In genomic region chr11:55087006-55087405, GRCm38 (mm10) we compare ENCODE assay signal across 8 mouse cellular contexts. TPM values are rescaled to one million over a fixed set of nuclear protein-coding genes. Genes with fewer than 3 reads are reported as not detected.
DNase-seq lines count a peak whose midpoint lies in the region; ATAC-seq and TF ChIP-seq lines count a peak whose summit lies in the region.

No protein-coding gene starts in this region.

- peaks cover 14% of the 10 kb centered on the region; the same call in 1 of the 2 replicates for H3K27me3 ChIP-seq in hindbrain, embryonic 10.5 days (ENCODE audit: insufficient read depth, poor library complexity, severe bottlenecking)
- H3K27me3 ChIP-seq in hindbrain, embryonic 13.5 days, result 0 out of 2 replicates have a peak, but pooled peaks cover 2% of the 10 kb centered on the region
- H3K27me3 ChIP-seq in embryonic facial prominence, embryonic 14.5 days (replicated peaks; ENCODE audit: control insufficient read depth, insufficient read depth, low read length), result no peaks in the 10 kb centered on the region

- no peak overlapping the region for H3K9ac ChIP-seq in hindbrain, embryonic 13.5 days
- H3K9ac ChIP-seq in embryonic facial prominence, embryonic 14.5 days (ENCODE audit: low read depth, low read length), result no peak overlapping the region

- H3K4me2 ChIP-seq in hindbrain, embryonic 13.5 days, result no peak overlapping the region
- no peak overlapping the region for H3K4me2 ChIP-seq in embryonic facial prominence, embryonic 14.5 days (ENCODE audit: low read depth, low read length)

- WGBS in hindbrain, embryonic 10.5 days, result 5% methylated on average over 10 of the region's 10 CpGs
- 7% methylated on average over 10 of the region's 10 CpGs for WGBS in hindbrain, embryonic 13.5 days
- WGBS in embryonic facial prominence, embryonic 14.5 days, result 6% methylated on average over 10 of the region's 10 CpGs

- peak; percentile 71 for TF ChIP-seq CTCF in bone marrow macrophage, adult 2 months (IDR thresholded peaks at IDR 0.05; ENCODE audit: low read depth, low read length)

- H3K4me3 ChIP-seq in hindbrain, embryonic 10.5 days, result no peak overlapping the region
- no peak overlapping the region for H3K4me3 ChIP-seq in hindbrain, embryonic 13.5 days
- H3K4me3 ChIP-seq in bone marrow macrophage, adult 2 months (ENCODE audit: insufficient read depth, low read length), result no peak overlapping the region
- no peak overlapping the region for H3K4me3 ChIP-seq in embryonic facial prominence, embryonic 14.5 days (ENCODE audit: low read depth, low read length)

- peaks cover 3% of the 10 kb centered on the region; the same call in 1 of the 2 replicates for H3K4me1 ChIP-seq in hindbrain, embryonic 10.5 days (replicated peaks)
- H3K4me1 ChIP-seq in hindbrain, embryonic 13.5 days (replicated peaks), result no peaks in the 10 kb centered on the region
- no peaks in the 10 kb centered on the region for H3K4me1 ChIP-seq in bone marrow macrophage, adult 2 months (ENCODE audit: control insufficient read depth, insufficient read depth, low read length)
- no peaks in the 10 kb centered on the region for H3K4me1 ChIP-seq in embryonic facial prominence, embryonic 14.5 days (ENCODE audit: control insufficient read depth, insufficient read depth, low read length)

- intact Hi-C loops in heart, postnatal 10 days (cut with DNase I), result loop anchor here (1.0 to 5.0 kb wide), 4 partner anchors 41 to 205 kb away; no protein-coding TSS in a partner anchor

- no peaks in the 10 kb centered on the region for H3K36me3 ChIP-seq in hindbrain, embryonic 10.5 days
- no peaks in the 10 kb centered on the region for H3K36me3 ChIP-seq in hindbrain, embryonic 13.5 days
- no peaks in the 10 kb centered on the region for H3K36me3 ChIP-seq in embryonic facial prominence, embryonic 14.5 days (ENCODE audit: control insufficient read depth, insufficient read depth, low read length)

- no peaks in the 10 kb centered on the region for H3K9me3 ChIP-seq in hindbrain, embryonic 10.5 days
- no peaks in the 10 kb centered on the region; the same call in 1 of the 2 replicates for H3K9me3 ChIP-seq in hindbrain, embryonic 13.5 days
- H3K9me3 ChIP-seq in embryonic facial prominence, embryonic 14.5 days (ENCODE audit: control insufficient read depth, low read length), result no peaks in the 10 kb centered on the region

- ATAC-seq in hindbrain, embryonic 13.5 days (ENCODE audit: low FRiP score), result no peak; the same call in 1 of the 2 replicates
- peak; percentile 53; the same call in 1 of the 2 replicates for ATAC-seq in embryonic facial prominence, embryonic 14.5 days (ENCODE audit: low read depth)
- peak; percentile 85 for ATAC-seq in megakaryocyte-erythroid progenitor cell, adult 5-6 weeks (replicated peaks; ENCODE audit: low FRiP score, low TSS enrichment, poor library complexity, severe bottlenecking)

- TF ChIP-seq POLR2A in bone marrow macrophage, adult 2 months (IDR thresholded peaks at IDR 0.05; ENCODE audit: borderline replicate concordance, low read depth, low read length), result no peak

- no peak overlapping the region for H3K27ac ChIP-seq in hindbrain, embryonic 10.5 days
- H3K27ac ChIP-seq in hindbrain, embryonic 13.5 days, result no peak overlapping the region
- H3K27ac ChIP-seq in bone marrow macrophage, adult 2 months (ENCODE audit: insufficient read depth, low read depth, low read length), result no peak overlapping the region
- no peak overlapping the region for H3K27ac ChIP-seq in embryonic facial prominence, embryonic 14.5 days (replicated peaks; ENCODE audit: low read depth, low read length)

- DNase-seq in hindbrain, embryonic 10.5 days (ENCODE audit: low spot score), result peak; percentile 78
- peak; percentile 80 for DNase-seq in embryonic facial prominence, embryonic 14.5 days (ENCODE audit: low spot score)
- DNase-seq in heart, postnatal 10 days, result peak; percentile 79 to 88
- peak; percentile 49 to 70 for DNase-seq in layer of hippocampus, postnatal 14 days (ENCODE audit: low spot score in 2 of 2)
- peak; percentile 27 to 71 for DNase-seq in spleen, adult 18-20 months

RNA-seq across cellular contexts. Expression of gene Ccdc69, which starts 9.1 kb away (rescaled TPM):
- polyA plus RNA-seq in hindbrain, embryonic 10.5 days (2016; fragmentation: Nextera tagmentation; extraction: Ambion mirVana), result 0.25 and 0.56 TPM in 2 replicates
- polyA plus RNA-seq in hindbrain, embryonic 13.5 days (2015; fragmentation: Nextera tagmentation; extraction: Ambion mirVana), result 0.22 and 0.31 TPM in 2 replicates
- 5.3 and 6.0 TPM in 2 replicates for polyA plus RNA-seq in bone marrow macrophage, adult 2 months (2012; ENCODE audit: insufficient read depth, insufficient read length, missing spikeins)
- 2.2 and 2.7 TPM in 2 replicates for polyA plus RNA-seq in embryonic facial prominence, embryonic 14.5 days (2014; fragmentation: Nextera tagmentation; extraction: Ambion mirVana)
- 10 to 100 TPM in 1 of 2 experiments, 1 to 10 TPM in 1; 9.2 to 11.5 TPM for total RNA-seq in heart, postnatal 10 days (2021)
- not detected for total RNA-seq in layer of hippocampus, postnatal 14 days (2021)
- 4.8 and 8.8 TPM in 2 replicates for total RNA-seq in megakaryocyte-erythroid progenitor cell, adult 5-6 weeks (2014; fragmentation: Nextera tagmentation)
- total RNA-seq in megakaryocyte-erythroid progenitor cell, adult 5-6 weeks (2017), result 9.6 and 15.9 TPM in 2 replicates

RNA-seq across cellular contexts. Expression of gene Gm2a, which starts 10.9 kb away (rescaled TPM):
- 10.7 and 13.0 TPM in 2 replicates for polyA plus RNA-seq in hindbrain, embryonic 10.5 days (2016; fragmentation: Nextera tagmentation; extraction: Ambion mirVana)
- polyA plus RNA-seq in hindbrain, embryonic 13.5 days (2015; fragmentation: Nextera tagmentation; extraction: Ambion mirVana), result 19.2 and 20.3 TPM in 2 replicates
- polyA plus RNA-seq in bone marrow macrophage, adult 2 months (2012; ENCODE audit: insufficient read depth, insufficient read length, missing spikeins), result 216 and 231 TPM in 2 replicates
- 28.2 and 30.3 TPM in 2 replicates for polyA plus RNA-seq in embryonic facial prominence, embryonic 14.5 days (2014; fragmentation: Nextera tagmentation; extraction: Ambion mirVana)
- 10 to 100 TPM; 12.7 to 13.5 TPM for total RNA-seq in heart, postnatal 10 days (2021)
- 10 to 100 TPM; 53.7 to 58.5 TPM for total RNA-seq in layer of hippocampus, postnatal 14 days (2021)
- 6.2 and 8.6 TPM in 2 replicates for total RNA-seq in megakaryocyte-erythroid progenitor cell, adult 5-6 weeks (2014; fragmentation: Nextera tagmentation)
- 9.0 and 16.7 TPM in 2 replicates for total RNA-seq in megakaryocyte-erythroid progenitor cell, adult 5-6 weeks (2017)

RNA-seq across cellular contexts. Expression of gene Anxa6, which starts 53.8 kb away (rescaled TPM):
- polyA plus RNA-seq in hindbrain, embryonic 10.5 days (2016; fragmentation: Nextera tagmentation; extraction: Ambion mirVana), result 61.0 and 68.8 TPM in 2 replicates
- 59.3 and 61.1 TPM in 2 replicates for polyA plus RNA-seq in hindbrain, embryonic 13.5 days (2015; fragmentation: Nextera tagmentation; extraction: Ambion mirVana)
- 157 and 169 TPM in 2 replicates for polyA plus RNA-seq in bone marrow macrophage, adult 2 months (2012; ENCODE audit: insufficient read depth, insufficient read length, missing spikeins)
- 393 and 439 TPM in 2 replicates for polyA plus RNA-seq in embryonic facial prominence, embryonic 14.5 days (2014; fragmentation: Nextera tagmentation; extraction: Ambion mirVana)
- total RNA-seq in heart, postnatal 10 days (2021), result 100 to 1,000 TPM; 319 to 333 TPM
- total RNA-seq in layer of hippocampus, postnatal 14 days (2021), result 10 to 100 TPM; 90.3 to 93.8 TPM
- total RNA-seq in megakaryocyte-erythroid progenitor cell, adult 5-6 weeks (2014; fragmentation: Nextera tagmentation), result 18.3 and 28.5 TPM in 2 replicates
- total RNA-seq in megakaryocyte-erythroid progenitor cell, adult 5-6 weeks (2017), result 25.3 and 26.7 TPM in 2 replicates
